Comparison of ENCODE assay signal across 8 mouse cellular contexts in the genomic region with DNA sequence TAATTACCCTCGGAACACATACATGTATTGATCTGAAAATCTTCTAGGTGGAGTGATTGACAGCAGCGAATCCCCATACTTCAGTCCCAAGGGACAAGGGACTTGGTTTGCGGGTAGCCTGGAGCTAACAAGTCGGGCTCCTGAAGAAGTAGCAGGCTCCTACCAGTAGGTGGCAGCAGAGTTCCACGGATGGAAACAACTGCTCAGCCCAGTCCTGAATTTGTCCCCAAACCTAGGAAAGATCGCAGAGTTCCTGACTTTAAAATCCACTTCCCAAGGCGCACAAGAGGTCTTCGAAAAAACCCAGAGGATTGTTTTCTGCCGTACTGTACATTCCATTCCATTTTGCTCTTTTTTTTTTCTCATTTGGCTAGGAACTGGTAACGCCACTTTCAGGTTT.
DNase-seq lines count a peak whose midpoint lies in the region; ATAC-seq and TF ChIP-seq lines count a peak whose summit lies in the region.

No protein-coding gene starts in this region.

- TF ChIP-seq CTCF in bone marrow, adult 2 months (IDR thresholded peaks at IDR 0.05; ENCODE audit: control insufficient read depth, insufficient read depth, low read length) = peak; percentile 92
- peak; percentile 98 for TF ChIP-seq CTCF in midbrain, postnatal 0 days (IDR thresholded peaks at IDR 0.05)

- no peaks in the 10 kb centered on the region for H3K4me1 ChIP-seq in bone marrow, adult 2 months (ENCODE audit: control insufficient read depth, insufficient read depth, low read length)
- H3K4me1 ChIP-seq in embryonic facial prominence, embryonic 14.5 days (ENCODE audit: control insufficient read depth, insufficient read depth, low read length) = no peaks in the 10 kb centered on the region
- H3K4me1 ChIP-seq in heart, embryonic 10.5 days = no peaks in the 10 kb centered on the region
- no peaks in the 10 kb centered on the region for H3K4me1 ChIP-seq in kidney, embryonic 14.5 days (ENCODE audit: control insufficient read depth, insufficient read depth, low read length)
- H3K4me1 ChIP-seq in limb, embryonic 14.5 days (ENCODE audit: control insufficient read depth, insufficient read depth, low read length) = no peaks in the 10 kb centered on the region
- H3K4me1 ChIP-seq in midbrain, postnatal 0 days (ENCODE audit: insufficient read depth, low read length) = no peaks in the 10 kb centered on the region

- H3K27ac ChIP-seq in bone marrow, adult 2 months (ENCODE audit: control insufficient read depth, insufficient read depth, low read depth, low read length, poor library complexity) = no peak overlapping the region
- no peak overlapping the region for H3K27ac ChIP-seq in embryonic facial prominence, embryonic 14.5 days (replicated peaks; ENCODE audit: low read depth, low read length)
- no peak overlapping the region for H3K27ac ChIP-seq in heart, embryonic 10.5 days
- H3K27ac ChIP-seq in kidney, embryonic 14.5 days (ENCODE audit: low read depth, low read length) = no peak overlapping the region
- no peak overlapping the region for H3K27ac ChIP-seq in limb, embryonic 14.5 days (replicated peaks; ENCODE audit: low read depth, low read length)
- H3K27ac ChIP-seq in midbrain, postnatal 0 days (ENCODE audit: low read depth, low read length) = no peak overlapping the region

- no peaks in the 10 kb centered on the region for H3K9me3 ChIP-seq in embryonic facial prominence, embryonic 14.5 days (ENCODE audit: control insufficient read depth, low read length)
- H3K9me3 ChIP-seq in heart, embryonic 10.5 days = no peaks in the 10 kb centered on the region
- H3K9me3 ChIP-seq in kidney, embryonic 14.5 days (ENCODE audit: control insufficient read depth, low read length) = no peaks in the 10 kb centered on the region
- no peaks in the 10 kb centered on the region for H3K9me3 ChIP-seq in limb, embryonic 14.5 days (ENCODE audit: control insufficient read depth, low read length)
- no peaks in the 10 kb centered on the region for H3K9me3 ChIP-seq in midbrain, postnatal 0 days (ENCODE audit: low read length)

- WGBS in bone marrow, adult 2 months = 6% methylated on average over 10 of the region's 10 CpGs
- WGBS in embryonic facial prominence, embryonic 14.5 days = 6% methylated on average over 10 of the region's 10 CpGs
- 14% methylated on average over 10 of the region's 10 CpGs for WGBS in heart, embryonic 10.5 days
- WGBS in kidney, embryonic 14.5 days = 10% methylated on average over 10 of the region's 10 CpGs
- 11% methylated on average over 10 of the region's 10 CpGs for WGBS in limb, embryonic 14.5 days
- 8% methylated on average over 10 of the region's 10 CpGs for WGBS in midbrain, postnatal 0 days

- DNase-seq in 416B (ENCODE audit: low read depth) = peak; percentile 74
- peak; percentile 90 for DNase-seq in embryonic facial prominence, embryonic 14.5 days (ENCODE audit: low spot score)
- peak; percentile 85 for DNase-seq in heart, embryonic 10.5 days (ENCODE audit: low spot score)
- DNase-seq in limb, embryonic 14.5 days (ENCODE audit: low spot score) = peak; percentile 85
- DNase-seq in midbrain, postnatal 0 days (ENCODE audit: low spot score) = peak; percentile 91
- peak; percentile 24 to 57 for DNase-seq in spleen, postnatal 14 days (ENCODE audit: low spot score in 2 of 2)

- H3K36me3 ChIP-seq in embryonic facial prominence, embryonic 14.5 days (ENCODE audit: control insufficient read depth, insufficient read depth, low read length) = no peaks in the 10 kb centered on the region
- H3K36me3 ChIP-seq in heart, embryonic 10.5 days = no peaks in the 10 kb centered on the region
- no peaks in the 10 kb centered on the region for H3K36me3 ChIP-seq in kidney, embryonic 14.5 days (ENCODE audit: control insufficient read depth, insufficient read depth, low read length)
- no peaks in the 10 kb centered on the region for H3K36me3 ChIP-seq in limb, embryonic 14.5 days (ENCODE audit: control insufficient read depth, insufficient read depth, low read length)
- no peaks in the 10 kb centered on the region for H3K36me3 ChIP-seq in midbrain, postnatal 0 days (ENCODE audit: insufficient read depth, low read length)

- 0 out of 2 replicates have a peak overlapping the region, but pooled peaks have one; percentile 3 for H3K9ac ChIP-seq in embryonic facial prominence, embryonic 14.5 days (ENCODE audit: low read depth, low read length)
- no peak overlapping the region for H3K9ac ChIP-seq in kidney, embryonic 14.5 days (ENCODE audit: low read depth, low read length)
- no peak overlapping the region for H3K9ac ChIP-seq in limb, embryonic 14.5 days (ENCODE audit: low read depth, low read length, severe bottlenecking)
- H3K9ac ChIP-seq in midbrain, postnatal 0 days (replicated peaks; ENCODE audit: low read length, poor library complexity, severe bottlenecking) = no peak overlapping the region

- H3K4me2 ChIP-seq in embryonic facial prominence, embryonic 14.5 days (ENCODE audit: low read depth, low read length) = peak overlapping the region; percentile 55
- H3K4me2 ChIP-seq in kidney, embryonic 14.5 days (replicated peaks; ENCODE audit: low read depth, low read length) = peak overlapping the region; percentile 34
- peak overlapping the region; percentile 44 for H3K4me2 ChIP-seq in limb, embryonic 14.5 days (replicated peaks; ENCODE audit: low read depth, low read length, severe bottlenecking)
- H3K4me2 ChIP-seq in midbrain, postnatal 0 days (ENCODE audit: low read depth, low read length, poor library complexity, severe bottlenecking) = peak overlapping the region; percentile 45

- peak; percentile 67; the same call in 1 of the 2 replicates for ATAC-seq in embryonic facial prominence, embryonic 14.5 days (ENCODE audit: low read depth)
- ATAC-seq in kidney, embryonic 14.5 days (ENCODE audit: low FRiP score, low TSS enrichment) = 0 out of 2 replicates have a peak, but pooled peaks have one; percentile 28
- ATAC-seq in limb, embryonic 14.5 days (ENCODE audit: low FRiP score, low read depth) = peak; percentile 78; the same call in 1 of the 2 replicates
- ATAC-seq in midbrain, postnatal 0 days (ENCODE audit: low FRiP score) = peak; percentile 68; the same call in 1 of the 2 replicates

- no peak for TF ChIP-seq POLR2A in bone marrow, adult 2 months (IDR thresholded peaks at IDR 0.05; ENCODE audit: borderline replicate concordance, control insufficient read depth, low read depth, low read length)
- TF ChIP-seq POLR2A in limb, embryonic 14.5 days (IDR thresholded peaks at IDR 0.05; ENCODE audit: borderline replicate concordance, extremely low read depth, insufficient read depth, insufficient read length) = no peak

- peaks cover 18% of the 10 kb centered on the region for H3K27me3 ChIP-seq in embryonic facial prominence, embryonic 14.5 days (replicated peaks; ENCODE audit: control insufficient read depth, insufficient read depth, low read length)
- peaks cover 20% of the 10 kb centered on the region for H3K27me3 ChIP-seq in heart, embryonic 10.5 days (ENCODE audit: insufficient read depth, poor library complexity, severe bottlenecking)
- no peaks in the 10 kb centered on the region for H3K27me3 ChIP-seq in kidney, embryonic 14.5 days (ENCODE audit: control insufficient read depth, insufficient read depth, low read length)
- no peaks in the 10 kb centered on the region for H3K27me3 ChIP-seq in limb, embryonic 14.5 days (ENCODE audit: control insufficient read depth, insufficient read depth, low read length)
- peaks cover 16% of the 10 kb centered on the region; the same call in 1 of the 2 replicates for H3K27me3 ChIP-seq in midbrain, postnatal 0 days (ENCODE audit: insufficient read depth, low read length)

- H3K4me3 ChIP-seq in bone marrow, adult 2 months (replicated peaks; ENCODE audit: control insufficient read depth, low read depth, low read length) = no peak overlapping the region
- peak overlapping the region; percentile 29 for H3K4me3 ChIP-seq in embryonic facial prominence, embryonic 14.5 days (ENCODE audit: low read depth, low read length)
- 0 out of 2 replicates have a peak overlapping the region, but pooled peaks have one; percentile 6 for H3K4me3 ChIP-seq in heart, embryonic 10.5 days
- peak overlapping the region; percentile 20; the same call in 1 of the 2 replicates for H3K4me3 ChIP-seq in kidney, embryonic 14.5 days (ENCODE audit: low read length)
- H3K4me3 ChIP-seq in limb, embryonic 14.5 days (replicated peaks; ENCODE audit: low read length) = peak overlapping the region; percentile 25; the same call in 1 of the 2 replicates
- peak overlapping the region; percentile 11; the same call in 1 of the 2 replicates for H3K4me3 ChIP-seq in midbrain, postnatal 0 days (ENCODE audit: low read depth, low read length)

Comparison
In these comparisons a context has a peak if more than half of its experiments do, and no peak if none do; other contexts are left out.
1. DNase-seq: peak in every context shown above with its lines; median percentile 91 in midbrain, postnatal 0 days; 90 in embryonic facial prominence, embryonic 14.5 days; 85 in heart, embryonic 10.5 days; 85 in limb, embryonic 14.5 days; 74 in 416B; 40 in spleen, postnatal 14 days.
2. ATAC-seq: peak in every context shown above with its lines; median percentile 78 in limb, embryonic 14.5 days; 68 in midbrain, postnatal 0 days; 67 in embryonic facial prominence, embryonic 14.5 days; 28 in kidney, embryonic 14.5 days.